Mouse (Mus musculus) gonadal fat pad, adult 2 months (tissue): ENCODE measurements around the gene Ly6g6d. TPM values are rescaled to one million over a fixed set of nuclear protein-coding genes. Genes with fewer than 3 reads are reported as not detected.

ENCODE experiments used
- DNase-seq: peaks from one replicate; pipeline ENCODE4 v3.0.0-alpha.2; 2012; ENCODE audit warnings: low read depth
- polyA plus RNA-seq: library from polyadenylated mRNA; depleted of rRNA; stranded (reverse); fragments of >200 nt; gene quantifications from 2 replicates; pipeline ENCODE4 v1.2.3, GENCODE M21; 2012

Gene Ly6g6d
- polyA plus RNA-seq, 1 experiment = 17.2 TPM

GRCm38 (mm10) chr17:35097164-35097655 is 19.3 kb upstream of the Ly6g6d start:
- DNase-seq = no peak

- DNase-seq = no peak
Observed at GRCm38 (mm10) chr17:35096597-35096996, 18.7 kb upstream of the Ly6g6d start.

GRCm38 (mm10) chr17:35094475-35095365 is 16.9 kb upstream of the Ly6g6d start:
- no peak for DNase-seq

GRCm38 (mm10) chr17:35092403-35093198 is 14.7 kb upstream of the Ly6g6d start:
- no peak for DNase-seq

GRCm38 (mm10) chr17:35090166-35090932 is 12.5 kb upstream of the Ly6g6d start:
- DNase-seq = no peak

- DNase-seq = peak; percentile 44
Observed at GRCm38 (mm10) chr17:35088825-35089644, 11.2 kb upstream of the Ly6g6d start, which contains the start of gene Abhd16a. Gene Abhd16a, plus strand, starts transcription at chr17:35089263.

- DNase-seq = no peak
Observed at GRCm38 (mm10) chr17:35088151-35088550, 10.3 kb upstream of the Ly6g6d start.

- DNase-seq = no peak
Observed at GRCm38 (mm10) chr17:35085208-35085865, 7.5 kb upstream of the Ly6g6d start, which contains the start of gene Ly6g6f. Gene Ly6g6f, minus strand, starts transcription at chr17:35085610.

GRCm38 (mm10) chr17:35083929-35084497 is 6.1 kb upstream of the Ly6g6d start:
- no peak for DNase-seq

- no peak for DNase-seq
Observed at GRCm38 (mm10) chr17:35082841-35083576, 5.1 kb upstream of the Ly6g6d start.

GRCm38 (mm10) chr17:35080710-35081109 is 2.8 kb upstream of the Ly6g6d start:
- no peak for DNase-seq

- no peak for DNase-seq
Observed at GRCm38 (mm10) chr17:35080248-35080647, 2.4 kb upstream of the Ly6g6d start.

GRCm38 (mm10) chr17:35079778-35080177 is 1.9 kb upstream of the Ly6g6d start:
- DNase-seq = no peak

GRCm38 (mm10) chr17:35077285-35077684 is 580 bp downstream of the Ly6g6d start:
- DNase-seq = no peak

GRCm38 (mm10) chr17:35076507-35077176 is 1.2 kb downstream of the Ly6g6d start, which contains the start of gene Ly6g6e:
Gene Ly6g6e, plus strand, starts transcription at chr17:35076902.
- DNase-seq = no peak

GRCm38 (mm10) chr17:35074097-35074496 is 3.8 kb downstream of the Ly6g6d start:
- no peak for DNase-seq

GRCm38 (mm10) chr17:35071454-35071853 is 6.4 kb downstream of the Ly6g6d start:
- no peak for DNase-seq

- DNase-seq = peak; percentile 84
Observed at GRCm38 (mm10) chr17:35070556-35071229, 7.2 kb downstream of the Ly6g6d start.
